Mouse (Mus musculus) kidney, postnatal 25 days (tissue): ENCODE measurements around the gene Dcaf8.
"Not testable (repeated sequence)": the region's sequence is repeated elsewhere in the genome, so short reads cannot be mapped to it uniquely, and the experiment has no call there.

Experiments
- DNase-seq, 2 experiments: peaks; one replicate each; pipeline ENCODE4 v3.0.0; 2021; ENCODE audit warnings: mixed read lengths in 2 of 2

Dcaf8 gene

GRCm38 (mm10) chr1:172219451-172220406 is 71.8 kb downstream of the Dcaf8 start, which contains the start of gene Casq1:
TSS of gene Casq1 (minus strand) at chr1:172219868.
- DNase-seq: no peak

DNA sequence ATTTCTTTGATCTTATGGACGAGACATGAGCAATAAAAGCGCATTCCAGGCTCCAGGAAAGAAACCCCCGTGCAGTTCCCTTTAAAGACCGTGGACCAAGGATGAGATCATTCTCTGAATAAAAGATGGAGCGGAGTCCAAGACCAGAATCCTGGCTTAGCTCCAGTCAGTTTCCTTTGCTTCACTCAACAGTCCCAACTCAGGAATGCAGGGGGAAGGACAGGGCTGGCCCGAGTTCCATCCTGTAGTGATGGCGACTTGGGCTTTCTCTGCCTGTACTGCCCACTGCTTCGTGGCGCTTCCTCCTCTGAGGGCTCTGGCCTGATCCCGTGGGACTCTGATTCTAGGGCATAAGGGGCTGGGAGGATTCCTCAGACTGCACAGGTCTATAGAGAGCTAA is 72.5 kb downstream of the Dcaf8 start:
- DNase-seq: peak; percentile 81 to 85

DNA sequence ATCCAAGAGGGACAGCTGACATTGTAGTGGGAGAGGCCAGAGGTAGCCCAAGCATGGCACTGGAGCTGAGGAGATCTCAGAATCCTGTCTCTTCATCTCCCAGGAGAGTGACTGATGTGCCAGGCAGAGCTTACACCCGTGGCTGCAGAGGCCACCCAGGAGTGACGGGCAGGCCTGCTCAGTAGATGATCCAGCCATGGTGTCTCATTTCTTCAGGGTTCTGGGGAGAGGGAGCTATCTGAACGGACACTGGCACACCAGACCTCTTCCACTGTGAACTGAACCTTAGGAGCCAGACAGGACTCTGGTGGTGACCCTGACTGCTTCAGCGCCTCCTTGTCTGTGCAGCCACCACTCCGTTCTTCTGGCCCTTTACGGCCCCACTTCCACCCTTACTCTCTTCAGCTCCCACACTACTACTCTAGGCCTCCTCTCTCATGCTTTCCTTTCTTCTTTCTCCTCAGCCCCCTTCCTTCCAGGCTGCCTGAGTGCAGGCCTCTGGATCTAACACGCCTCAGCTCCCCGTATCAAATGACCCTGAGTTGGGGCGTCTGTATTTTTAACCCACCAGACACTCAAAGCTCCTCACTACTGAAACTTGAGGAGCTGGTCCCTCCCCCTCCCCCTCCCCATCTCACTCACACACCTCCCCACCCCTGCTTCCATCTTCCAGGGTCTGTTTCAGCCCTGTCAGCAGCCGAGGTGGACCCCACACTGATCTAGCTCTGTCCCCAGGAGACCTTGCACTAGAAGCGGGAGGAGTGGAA is 73.6 kb downstream of the Dcaf8 start:
- peak in 1 of 2 experiments; percentile 27 for DNase-seq

- no peak for DNase-seq
Observed at GRCm38 (mm10) chr1:172228209-172228608, 80.3 kb downstream of the Dcaf8 start.

- DNase-seq: no peak
Observed at GRCm38 (mm10) chr1:172229215-172229614, 81.3 kb downstream of the Dcaf8 start.

- no peak for DNase-seq
Observed at GRCm38 (mm10) chr1:172240945-172241708, 93.2 kb downstream of the Dcaf8 start.

DNA sequence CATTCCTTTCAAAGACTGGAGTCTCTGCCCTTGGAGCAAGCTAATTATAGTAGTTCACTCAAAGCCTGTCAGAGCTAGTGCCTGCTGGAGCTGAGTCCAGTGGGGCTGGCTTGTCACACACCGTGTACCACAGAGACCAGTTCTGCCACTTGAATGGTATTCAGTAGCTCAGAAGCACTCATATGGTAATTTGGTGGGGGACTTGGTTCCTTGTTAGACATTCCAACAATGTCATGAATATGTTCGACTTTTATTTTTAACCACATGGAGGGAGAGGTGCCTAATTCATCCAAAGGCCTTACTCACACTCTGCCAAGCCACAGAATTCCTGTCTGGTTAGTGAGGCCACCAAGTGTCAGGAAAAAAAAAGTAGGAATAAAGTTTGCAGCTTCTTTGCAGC is 94.5 kb downstream of the Dcaf8 start:
- peak; percentile 60 to 87 for DNase-seq

DNA sequence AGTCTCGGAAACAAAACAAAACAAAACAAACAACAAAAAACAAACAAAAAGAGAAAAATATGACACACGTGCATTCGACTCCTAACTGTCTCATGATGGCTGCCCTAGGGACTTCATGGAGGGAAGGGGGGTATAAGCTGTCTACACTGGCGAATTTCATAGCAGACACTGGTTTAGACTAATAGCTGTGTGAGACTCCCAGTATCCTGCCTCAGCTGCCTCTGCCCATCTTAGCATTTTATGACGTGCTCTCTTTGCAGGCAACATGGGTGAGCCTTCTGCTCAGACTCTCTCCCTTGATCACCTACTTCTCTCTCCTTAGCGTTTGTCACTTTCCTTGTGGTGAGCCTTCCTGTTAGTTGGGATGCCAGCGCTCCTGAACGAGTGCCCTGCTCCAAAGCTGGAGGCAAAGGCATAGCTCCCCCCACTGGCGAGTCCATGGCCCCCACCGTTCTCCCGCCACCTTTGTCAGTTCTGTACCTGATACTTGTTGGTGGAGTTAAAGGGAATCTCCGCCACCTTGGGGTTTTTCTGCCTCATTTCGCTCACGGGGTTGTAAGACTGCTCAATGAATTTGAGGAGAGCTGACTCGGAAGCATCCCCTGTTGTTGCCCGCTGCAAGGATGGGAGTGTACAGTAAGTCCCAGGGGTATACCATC is 95.8 kb downstream of the Dcaf8 start:
- DNase-seq: peak; percentile 50 to 52

GRCm38 (mm10) chr1:172244645-172245044 is 96.8 kb downstream of the Dcaf8 start:
- DNase-seq: not testable (repeated sequence)
